Mouse (Mus musculus) gastrocnemius, adult 8-10 months (tissue): ENCODE measurements around the gene Zfp473. TPM values are rescaled to one million over a fixed set of nuclear protein-coding genes. Genes with fewer than 3 reads are reported as not detected.
A peak's percentile ranks its signal among the peaks of the same experiment; 100 is the strongest.
"Not testable (repeated sequence)": the region's sequence is repeated elsewhere in the genome, so short reads cannot be mapped to it uniquely, and the experiment has no call there.

Experiments
- DNase-seq, 2 experiments: peaks; one replicate each; pipeline ENCODE4 v3.0.0; 2022; ENCODE audit warnings: low spot score in 2 of 2
- total RNA-seq, 4 experiments: library from RNA; stranded (reverse); gene quantifications; 2 replicates each; pipeline ENCODE4 v1.2.4; 2022

Zfp473 gene
- total RNA-seq, 4 experiments from 2014 or later = 0.13 TPM; not detected in 3

DNA sequence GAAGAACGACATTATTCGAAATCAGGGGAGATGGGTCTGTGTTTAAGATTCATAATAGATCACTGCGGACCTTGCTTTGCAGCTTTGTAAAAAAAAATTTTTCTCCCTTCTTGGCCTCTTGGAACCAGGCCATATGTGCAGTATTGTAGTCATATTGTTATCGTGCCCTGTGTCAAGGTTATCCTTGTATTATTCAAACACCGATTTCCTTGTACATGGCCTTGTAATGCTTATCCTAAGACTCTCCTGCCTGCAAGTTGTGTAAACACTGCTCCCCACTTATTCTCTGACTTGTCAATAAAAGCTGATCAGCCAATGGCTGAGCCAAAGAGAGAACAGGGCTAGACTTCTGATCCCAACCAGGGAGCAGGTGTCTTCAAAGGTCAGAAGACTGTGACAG, 28.8 kb downstream of the Zfp473 start:
- no peak for DNase-seq

DNA sequence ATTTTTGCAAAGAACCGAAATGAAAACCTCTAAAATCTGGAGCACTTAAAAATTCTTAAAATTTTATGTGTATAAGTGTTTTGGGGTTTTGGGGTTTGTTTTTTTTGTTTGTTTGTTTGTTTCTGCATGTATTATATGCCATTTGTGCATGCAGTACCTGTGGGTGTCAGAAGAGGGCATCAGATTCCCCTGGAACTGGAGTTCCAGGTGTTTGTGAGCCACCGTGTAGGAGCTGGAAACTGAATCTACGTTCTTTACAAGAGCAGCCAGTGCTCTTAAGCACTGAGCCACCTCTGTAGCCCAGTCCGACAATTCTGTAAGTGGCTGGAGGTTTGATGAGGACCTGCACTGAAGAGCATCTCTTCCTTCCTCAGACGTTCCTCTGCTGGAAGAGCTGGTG, 41.0 kb downstream of the Zfp473 start:
- no peak for DNase-seq

DNA sequence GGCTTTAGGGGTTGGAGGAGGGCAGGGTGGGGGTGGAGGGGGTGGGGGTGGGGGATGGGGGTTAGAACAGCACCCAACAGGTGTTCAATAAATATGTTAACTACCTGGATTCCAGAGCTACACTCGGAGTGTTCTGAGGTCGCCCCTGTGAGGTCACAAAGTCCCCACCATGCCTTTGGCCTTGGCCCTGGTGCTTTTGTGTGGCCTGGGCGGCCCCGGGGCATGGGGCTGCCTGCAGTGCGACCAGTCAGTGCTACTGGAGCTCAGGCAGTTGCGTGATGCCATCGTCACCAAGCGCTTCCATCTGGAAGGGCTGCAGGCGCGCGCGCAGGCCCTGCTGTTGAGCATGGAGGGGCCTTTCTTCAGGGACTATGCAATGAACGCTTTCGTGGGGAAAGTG, 42.3 kb downstream of the Zfp473 start, which contains the start of gene Izumo2:
Gene Izumo2, plus strand, starts transcription at position 169 of the 400 bp plus-strand sequence.
- DNase-seq = no peak

DNA sequence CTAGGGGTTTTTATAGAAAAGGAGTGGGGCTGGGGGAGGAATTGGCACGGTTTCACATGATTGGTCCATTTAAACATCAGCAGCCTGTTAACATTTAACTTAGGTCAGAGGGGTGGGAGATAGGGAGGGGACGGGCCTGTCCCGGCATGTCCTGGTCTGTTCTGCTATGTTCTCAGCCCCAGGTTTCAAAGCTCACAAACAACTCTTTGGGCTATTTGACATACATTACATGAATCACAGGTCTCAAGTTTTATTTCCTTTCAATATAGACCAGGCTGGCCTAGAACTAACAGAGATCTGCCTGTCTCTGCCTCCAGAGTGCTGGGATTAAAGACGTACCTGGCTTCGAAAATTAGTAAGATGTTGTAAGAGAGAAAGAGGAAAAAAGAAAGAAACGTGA, 42.8 kb downstream of the Zfp473 start:
- not testable (repeated sequence) for DNase-seq

DNA sequence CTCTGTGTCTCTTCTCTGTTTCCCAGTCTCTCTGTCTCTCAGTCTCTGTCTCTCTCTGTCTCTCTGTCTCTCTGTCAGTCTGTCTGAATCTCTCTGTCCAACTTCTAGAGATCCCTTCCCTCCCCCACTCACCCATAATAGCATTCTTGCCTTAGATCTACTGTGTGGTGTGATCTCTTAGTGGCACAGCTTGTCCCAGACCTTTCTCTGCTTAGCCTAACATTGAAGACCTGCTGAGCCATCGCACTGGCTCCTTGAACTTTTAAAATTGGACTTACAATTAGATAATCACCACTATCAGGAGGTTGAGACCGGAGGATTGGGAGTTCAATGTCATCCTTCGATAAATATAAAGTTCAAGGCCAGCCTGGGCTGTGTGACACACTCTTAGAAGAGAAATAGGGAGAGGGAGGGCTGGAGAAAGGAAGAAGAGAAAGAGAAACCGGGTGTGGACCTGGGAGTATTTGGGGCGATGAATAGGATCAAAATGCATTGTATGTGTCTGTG, 43.6 kb downstream of the Zfp473 start:
- no peak for DNase-seq

DNA sequence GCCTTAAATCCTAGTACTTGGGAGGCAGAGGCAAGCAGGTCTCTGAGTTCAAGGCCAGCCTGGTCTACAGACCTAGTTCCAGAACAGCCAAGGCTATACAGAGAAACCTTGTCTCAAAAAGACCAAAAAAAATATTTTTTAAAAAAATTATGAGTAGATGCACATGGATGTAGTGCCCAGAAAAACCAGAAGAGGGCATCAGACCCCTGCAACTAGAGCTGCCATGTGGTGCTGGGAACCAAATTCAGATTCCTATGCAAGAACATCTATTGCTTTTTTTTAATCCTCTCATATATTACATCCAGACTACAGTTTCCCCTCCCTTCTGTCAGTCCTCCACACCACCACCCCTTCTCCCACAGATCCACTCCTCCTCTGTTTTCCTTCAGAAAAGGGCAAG, 44.5 kb downstream of the Zfp473 start:
- no peak for DNase-seq

DNA sequence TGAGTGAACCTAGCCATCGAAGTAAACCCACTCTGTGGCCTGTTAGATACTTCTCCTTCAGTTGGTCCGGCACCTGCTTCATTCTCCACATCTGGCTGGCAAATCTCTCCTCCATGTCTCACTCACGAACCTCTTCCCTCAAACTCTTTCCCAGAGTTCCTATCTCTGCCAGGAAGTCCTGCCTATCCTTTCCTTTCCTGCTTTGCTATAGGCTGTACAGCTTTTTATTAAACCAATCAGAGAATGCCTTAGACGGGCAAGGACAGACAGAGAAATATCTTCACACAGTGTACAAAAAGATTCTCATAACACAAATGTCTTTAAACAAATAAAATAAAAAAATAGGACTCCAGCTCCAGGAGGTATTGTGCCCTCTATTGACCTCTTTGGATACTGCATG, 45.8 kb downstream of the Zfp473 start:
- no peak for DNase-seq

DNA sequence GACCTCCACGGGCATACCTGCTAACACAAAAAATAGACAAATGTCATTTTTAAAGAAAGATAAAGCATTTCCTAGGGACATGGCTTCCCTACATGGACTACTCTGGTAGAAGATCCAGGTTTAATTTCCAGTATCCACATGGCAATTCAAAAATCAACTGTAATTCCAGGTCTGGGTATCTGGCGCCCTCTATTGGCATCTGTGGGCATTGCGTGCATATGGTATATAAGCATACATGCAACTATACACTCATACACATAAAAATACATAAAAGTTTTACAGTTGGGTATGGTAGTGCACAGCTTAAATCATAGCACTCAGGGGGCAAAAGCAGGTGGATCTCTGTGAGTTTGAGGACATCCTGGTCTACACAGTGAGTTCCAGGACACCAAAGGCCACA, 46.5 kb downstream of the Zfp473 start:
- no peak for DNase-seq

DNA sequence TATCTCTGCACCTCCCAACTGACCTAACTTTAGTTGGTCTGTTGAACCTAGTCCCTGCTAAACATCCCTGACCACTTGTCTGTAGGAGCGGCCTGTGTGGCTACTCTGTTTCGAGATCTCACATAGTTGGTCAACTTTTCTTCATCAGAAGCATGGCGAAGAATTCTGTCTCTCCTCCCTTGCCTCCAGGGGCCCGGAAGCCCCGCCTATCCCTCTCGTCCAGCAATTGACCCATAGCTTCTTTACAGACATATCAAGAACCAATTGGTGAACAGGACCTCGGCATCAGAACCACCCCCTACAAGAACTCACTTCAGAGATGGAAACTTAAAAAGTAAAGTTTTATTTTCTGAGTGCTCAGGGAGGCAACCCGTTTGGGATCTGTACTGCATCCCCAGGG, 47.9 kb downstream of the Zfp473 start:
- DNase-seq = no peak

DNA sequence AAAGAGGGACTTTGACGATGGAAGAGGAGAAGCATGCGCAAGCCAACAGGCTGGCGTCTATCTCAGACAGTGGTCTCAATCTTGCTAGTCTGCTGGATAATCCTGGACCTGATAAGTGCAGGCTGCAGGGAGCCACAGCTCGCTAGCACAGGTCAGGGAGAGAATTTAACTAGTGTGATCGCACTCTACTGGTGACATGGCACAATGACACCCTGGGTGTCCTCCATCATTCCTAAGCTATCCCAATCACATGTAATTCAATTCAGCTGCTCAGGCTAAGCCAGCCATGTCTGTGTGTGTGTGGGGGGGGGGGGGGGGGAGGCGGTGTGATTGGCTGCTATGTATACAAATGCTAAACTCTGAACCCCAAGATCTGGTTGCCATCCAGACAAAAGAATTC, 48.9 kb downstream of the Zfp473 start:
- DNase-seq = no peak

DNA sequence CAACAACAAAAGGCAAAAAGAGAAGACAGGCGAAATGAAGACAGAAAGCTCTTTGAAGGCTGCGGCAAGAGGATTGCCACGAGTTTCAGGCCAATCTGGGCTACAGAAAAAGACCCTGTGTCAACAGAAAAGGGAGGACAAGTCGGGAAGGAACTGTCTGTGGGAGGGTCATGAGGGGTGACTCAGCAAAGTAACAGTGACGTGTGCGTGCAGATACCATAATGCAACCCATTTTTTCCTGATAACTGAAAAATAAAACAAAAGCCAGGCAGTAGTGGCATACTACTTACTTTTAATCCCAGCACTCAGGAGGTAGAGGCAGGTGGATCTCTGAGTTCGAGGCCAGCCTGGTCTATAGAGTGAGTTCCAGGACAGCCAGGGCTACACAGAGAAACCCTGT, 52.9 kb downstream of the Zfp473 start:
- no peak for DNase-seq

DNA sequence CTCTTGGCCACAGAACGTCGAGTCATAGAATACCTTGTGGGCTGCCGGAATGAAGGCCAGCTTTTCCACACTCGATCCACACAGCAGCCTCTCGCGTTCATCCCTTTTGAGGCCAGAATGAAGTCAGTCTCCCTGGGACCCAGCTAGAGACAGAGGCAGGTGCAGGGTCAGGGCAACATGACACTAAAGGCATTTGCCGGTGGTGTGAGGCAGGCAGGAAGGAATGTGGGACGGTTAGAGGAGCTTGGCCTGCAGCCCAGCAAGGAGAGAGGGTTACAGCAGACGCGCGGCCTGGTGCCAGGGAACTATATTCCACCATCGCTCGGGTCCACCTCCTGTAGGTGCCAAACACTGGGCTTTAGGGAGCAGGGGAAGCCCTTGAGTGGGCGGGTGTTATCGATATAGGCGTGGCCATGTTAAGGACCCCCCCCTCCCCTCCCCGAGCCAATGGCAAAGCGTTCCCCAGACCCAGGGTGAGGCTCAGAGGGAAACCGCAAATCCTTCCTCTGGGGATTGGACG, 53.6 kb downstream of the Zfp473 start:
- DNase-seq = peak; percentile 67 to 86

DNA sequence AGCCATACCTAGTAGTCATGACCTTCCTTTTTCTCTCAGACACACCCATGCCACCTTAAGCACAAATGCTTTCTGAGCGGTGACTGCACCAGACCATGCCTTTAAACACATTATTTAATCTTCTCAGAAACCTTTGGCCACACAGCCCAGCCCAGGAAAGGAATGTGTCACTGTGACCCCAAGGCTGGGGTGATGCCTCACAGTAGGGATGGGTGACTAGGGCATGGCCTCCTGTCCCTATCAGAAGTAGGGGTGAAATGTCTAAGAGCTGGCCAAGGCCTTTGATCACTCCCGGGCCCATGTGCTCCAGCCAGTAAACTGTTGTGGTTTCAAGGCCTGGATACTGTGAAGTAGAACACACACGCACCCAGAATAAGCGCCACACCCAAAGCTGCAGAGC, 55.6 kb downstream of the Zfp473 start:
- no peak for DNase-seq

DNA sequence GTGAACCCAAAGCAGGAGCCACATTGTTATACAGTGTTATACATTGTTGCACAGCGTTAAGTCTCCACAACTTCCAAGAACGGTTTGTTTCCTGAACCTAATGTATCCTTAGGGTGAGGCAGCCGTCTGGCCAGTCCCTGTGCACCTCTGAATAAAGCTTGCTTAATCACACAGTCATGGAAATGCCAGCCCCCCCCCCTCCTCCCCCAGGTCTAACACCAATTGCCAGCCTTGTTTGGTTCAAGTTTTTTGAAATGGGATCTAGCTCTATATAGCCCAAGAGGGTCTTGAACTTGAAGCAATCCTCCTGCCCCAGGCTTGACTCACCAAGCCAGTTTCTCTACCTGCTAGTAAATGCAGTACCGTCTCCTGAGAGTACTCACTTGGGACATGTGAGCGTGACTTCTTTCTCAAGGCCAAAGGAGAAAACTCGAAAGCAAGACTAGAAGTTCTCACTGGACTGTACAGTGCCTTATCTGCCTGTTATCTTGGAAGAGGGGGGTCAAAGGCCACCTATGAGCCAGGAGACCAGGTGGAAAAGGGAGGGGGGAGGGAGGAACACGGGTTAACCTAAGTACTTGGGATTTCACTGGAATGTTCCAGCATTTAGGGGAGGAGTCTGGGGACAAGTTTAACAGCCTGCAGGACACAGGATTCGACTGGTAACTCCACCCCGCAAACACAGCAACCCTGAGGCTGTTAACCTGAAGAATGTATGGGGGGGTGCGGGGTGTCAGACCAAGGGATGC, 57.2 kb downstream of the Zfp473 start:
- no peak for DNase-seq

DNA sequence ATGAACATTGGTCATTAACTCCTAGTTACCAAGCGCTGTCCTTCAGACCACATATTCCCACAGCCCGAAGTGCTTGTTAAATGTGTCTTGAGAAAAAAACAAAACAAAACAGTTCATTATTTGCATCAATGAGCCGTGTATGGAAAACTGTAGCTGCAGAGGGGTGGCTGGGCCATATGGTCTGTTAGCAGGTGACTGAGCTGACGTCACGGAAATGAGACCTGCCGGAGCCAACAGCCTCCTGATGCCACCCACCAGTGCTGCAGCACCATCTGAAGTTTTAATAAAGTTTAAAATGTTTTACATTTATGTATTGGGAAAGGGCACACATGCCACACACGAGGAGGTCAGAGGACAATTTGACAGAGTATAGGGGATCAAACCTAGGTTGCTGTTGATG, 61.5 kb downstream of the Zfp473 start:
- DNase-seq = no peak

DNA sequence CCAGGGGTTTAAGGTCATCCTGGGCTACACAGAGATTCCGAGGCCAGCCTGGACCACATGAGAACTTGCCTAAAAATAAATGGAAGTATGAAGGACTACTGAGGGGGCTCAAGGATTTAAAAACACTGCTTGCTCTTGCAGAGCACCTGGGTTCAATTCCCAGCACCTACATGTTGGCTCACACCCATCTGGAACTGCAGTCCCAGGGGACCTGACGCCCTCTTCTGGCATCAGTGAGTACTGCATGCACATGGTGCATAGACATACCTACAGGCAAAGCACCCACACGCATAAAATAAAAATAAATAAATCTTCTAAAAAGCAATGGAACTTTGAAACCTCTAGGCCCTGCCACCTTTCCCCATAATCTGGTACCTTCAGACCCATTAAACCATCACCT, 62.0 kb downstream of the Zfp473 start:
- DNase-seq = no peak

DNA sequence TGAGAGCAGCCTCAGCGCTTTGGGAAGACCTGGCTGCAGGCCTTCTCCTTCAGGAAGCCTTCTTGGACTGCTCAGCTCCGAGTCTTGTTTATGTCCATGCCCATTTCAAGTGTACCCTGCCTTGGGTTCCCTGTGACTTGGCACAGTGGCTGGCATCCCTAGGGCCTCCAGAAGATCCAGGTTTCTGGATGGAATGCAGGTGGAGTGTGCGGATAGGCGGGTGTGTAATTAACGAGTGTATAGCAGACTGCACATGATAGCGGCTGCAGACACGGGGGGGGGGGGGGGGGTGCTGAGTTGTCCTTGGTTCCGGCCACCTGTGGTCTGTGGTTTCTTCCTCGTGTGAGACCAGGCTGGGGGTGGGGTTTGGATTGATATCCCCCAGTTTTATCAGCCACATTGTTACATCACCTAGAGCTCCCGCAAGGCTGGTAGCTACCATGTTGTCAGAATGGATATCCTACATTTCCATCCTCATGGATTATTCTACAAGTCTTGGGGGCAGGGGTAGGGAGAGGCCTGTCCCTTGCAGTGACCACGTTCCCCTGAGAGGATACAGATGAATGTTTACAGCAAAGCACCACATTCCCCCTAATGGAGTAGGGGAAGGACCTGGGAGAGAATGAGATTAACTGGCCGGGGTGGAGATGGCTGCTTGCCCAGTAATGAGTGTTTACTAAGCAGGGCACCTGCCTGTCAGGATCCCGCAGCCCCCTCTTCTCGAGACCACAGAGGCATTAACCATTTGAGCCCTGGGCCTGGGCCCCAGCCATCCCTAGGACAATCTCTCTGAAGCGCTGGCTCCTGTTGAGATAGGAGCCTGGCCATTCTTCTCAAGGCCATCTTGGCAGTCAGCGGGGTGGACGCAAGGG, 65.1 kb downstream of the Zfp473 start:
- DNase-seq = no peak

DNA sequence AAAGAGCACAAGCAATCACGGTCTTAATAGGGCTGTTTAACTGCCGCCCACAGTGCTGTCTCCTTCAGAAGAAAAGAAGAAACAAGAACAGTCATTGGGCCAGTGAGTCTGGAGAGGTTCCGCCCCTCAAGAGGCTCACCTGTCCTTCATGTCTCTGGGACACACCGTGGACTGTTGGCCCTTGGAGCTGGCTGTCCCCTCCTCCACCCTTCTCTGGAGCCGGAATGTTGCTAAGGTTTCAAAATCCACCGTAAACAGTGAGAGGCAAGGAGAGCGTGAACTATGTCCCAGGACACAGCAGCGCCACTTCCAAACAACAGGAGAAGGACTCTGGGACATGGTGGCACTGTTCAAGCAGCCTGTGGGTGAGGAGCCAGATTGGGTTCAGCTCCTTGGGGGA, 67.2 kb downstream of the Zfp473 start:
- DNase-seq = no peak
